Mouse (Mus musculus): ENCODE measurements at regions not wholly inside any gene's neighbourhood (a gene's known extent, or its start where the extent isn't known, plus 50 kb on each side); places are given as distances from the start of the nearest gene placed in this dataset.

DNA sequence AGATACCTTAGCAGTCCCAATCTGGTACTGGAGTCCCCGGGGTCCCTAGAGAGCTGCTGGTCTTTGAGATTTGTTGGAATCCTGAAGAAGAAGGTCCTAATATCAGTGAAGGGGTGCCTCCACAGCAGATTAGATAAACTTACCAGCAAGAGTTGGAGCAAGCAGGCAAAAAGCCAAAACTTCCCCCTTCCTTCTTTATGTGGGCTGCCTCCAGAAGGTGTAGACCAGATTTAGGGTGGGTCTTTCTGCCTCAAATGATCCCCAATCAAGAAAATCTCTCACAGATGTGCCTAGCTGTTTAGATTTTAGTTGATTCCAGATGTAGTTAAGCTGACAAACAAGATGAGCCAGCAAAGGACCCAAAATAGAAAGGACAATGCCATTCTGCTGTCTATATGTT lies 90.1 kb upstream of the Hs6st1 start:
- Histone ChIP-seq H3K4me1 (ENCODE audit: control insufficient read depth, insufficient read depth, low read length) (no peaks in the 10 kb centered on the region), H3K4me3 (ENCODE audit: low read length) (no peak overlapping the region), H3K27ac (ENCODE audit: low read depth, low read length) (no peak overlapping the region), H3K36me3 (ENCODE audit: control insufficient read depth, insufficient read depth, low read length) (no peaks in the 10 kb centered on the region), H3K27me3 (ENCODE audit: control insufficient read depth, insufficient read depth, low read length) (no peaks in the 10 kb centered on the region), H3K4me2 (replicated peaks; ENCODE audit: low read depth, low read length) (no peak overlapping the region), H3K9me3 (ENCODE audit: control insufficient read depth, low read length) (no peaks in the 10 kb centered on the region), H3K9ac (ENCODE audit: low read depth, low read length) (no peak overlapping the region)
- no peak for ATAC-seq (ENCODE audit: low FRiP score, low TSS enrichment)
- WGBS = 74% methylated on average over 1 of the region's 1 CpGs

GRCm38 (mm10) chr1:35978766-35979165 lies 89.4 kb upstream of the Hs6st1 start:
- H3K4me1 ChIP-seq (ENCODE audit: control insufficient read depth, insufficient read depth, low read length) = no peaks in the 10 kb centered on the region
- WGBS = 78% methylated on average over 4 of the region's 4 CpGs
- H3K27me3 ChIP-seq (ENCODE audit: control insufficient read depth, insufficient read depth, low read length) = no peaks in the 10 kb centered on the region
- H3K4me2 ChIP-seq (replicated peaks; ENCODE audit: low read depth, low read length) = no peak overlapping the region
- no peaks in the 10 kb centered on the region for H3K9me3 ChIP-seq (ENCODE audit: control insufficient read depth, low read length)
- no peak for ATAC-seq (ENCODE audit: low FRiP score, low TSS enrichment)
- no peak overlapping the region for H3K27ac ChIP-seq (ENCODE audit: low read depth, low read length)
- no peaks in the 10 kb centered on the region for H3K36me3 ChIP-seq (ENCODE audit: control insufficient read depth, insufficient read depth, low read length)
- H3K4me3 ChIP-seq (ENCODE audit: low read length) = no peak overlapping the region
- H3K9ac ChIP-seq (ENCODE audit: low read depth, low read length) = no peak overlapping the region

DNA sequence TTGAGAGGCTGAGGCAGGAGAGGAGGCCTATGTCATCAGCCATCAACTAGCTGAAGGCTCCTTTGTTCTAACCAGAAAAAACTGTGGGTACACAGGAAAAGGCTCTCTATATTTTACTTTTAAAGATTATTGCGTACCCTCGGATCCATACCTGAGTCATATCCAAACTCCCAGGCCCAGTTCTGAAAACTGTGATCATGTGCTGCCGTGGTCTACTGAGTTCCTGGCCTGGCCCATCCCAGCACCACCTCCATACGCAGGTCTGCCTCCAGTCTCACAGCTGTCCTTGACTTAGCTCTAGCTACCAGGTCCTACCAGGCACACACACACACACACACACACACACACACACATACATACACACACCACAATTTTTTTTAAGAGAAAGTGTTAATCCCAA lies 87.0 kb upstream of the Hs6st1 start:
- Histone ChIP-seq H3K36me3 (ENCODE audit: control insufficient read depth, insufficient read depth, low read length) (no peaks in the 10 kb centered on the region), H3K27ac (ENCODE audit: low read depth, low read length) (no peak overlapping the region), H3K4me2 (replicated peaks; ENCODE audit: low read depth, low read length) (no peak overlapping the region), H3K4me3 (ENCODE audit: low read length) (no peak overlapping the region), H3K9me3 (ENCODE audit: control insufficient read depth, low read length) (no peaks in the 10 kb centered on the region), H3K9ac (ENCODE audit: low read depth, low read length) (no peak overlapping the region), H3K4me1 (ENCODE audit: control insufficient read depth, insufficient read depth, low read length) (no peaks in the 10 kb centered on the region), H3K27me3 (ENCODE audit: control insufficient read depth, insufficient read depth, low read length) (no peaks in the 10 kb centered on the region)
- 84% methylated on average over 4 of the region's 4 CpGs for WGBS
- ATAC-seq (ENCODE audit: low FRiP score, low TSS enrichment) = no peak

- no peak overlapping the region for H3K27ac ChIP-seq (ENCODE audit: low read depth, low read length)
- no peak overlapping the region for H3K4me3 ChIP-seq (ENCODE audit: low read length)
- no peaks in the 10 kb centered on the region for H3K36me3 ChIP-seq (ENCODE audit: control insufficient read depth, insufficient read depth, low read length)
- H3K4me2 ChIP-seq (replicated peaks; ENCODE audit: low read depth, low read length) = no peak overlapping the region
- ATAC-seq (ENCODE audit: low FRiP score, low TSS enrichment) = no peak
- no peaks in the 10 kb centered on the region for H3K9me3 ChIP-seq (ENCODE audit: control insufficient read depth, low read length)
- H3K9ac ChIP-seq (ENCODE audit: low read depth, low read length) = no peak overlapping the region
- 57% methylated on average over 3 of the region's 3 CpGs for WGBS
- no peaks in the 10 kb centered on the region for H3K27me3 ChIP-seq (ENCODE audit: control insufficient read depth, insufficient read depth, low read length)
- H3K4me1 ChIP-seq (ENCODE audit: control insufficient read depth, insufficient read depth, low read length) = no peaks in the 10 kb centered on the region
Observed at GRCm38 (mm10) chr1:35983361-35983760, 84.8 kb upstream of the Hs6st1 start.

DNA sequence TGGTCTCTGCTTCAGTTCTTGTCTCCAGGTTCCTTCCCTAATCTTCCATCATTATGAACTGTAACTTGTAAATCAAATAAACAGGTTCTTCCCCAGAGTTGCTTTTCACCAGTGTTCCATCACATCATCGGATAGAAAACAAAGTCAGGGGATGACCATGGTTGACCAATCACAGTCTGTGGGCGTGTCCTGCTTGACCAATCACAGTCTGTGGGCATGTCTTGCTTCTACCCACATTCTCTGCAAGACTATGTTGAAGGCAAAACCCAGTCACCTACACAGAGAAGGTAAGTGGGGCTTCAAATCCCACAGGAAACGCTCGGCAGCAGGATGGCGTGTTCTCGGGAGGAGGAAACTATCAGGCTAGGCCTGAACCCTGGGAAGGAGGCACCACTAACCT lies 82.9 kb upstream of the Hs6st1 start:
- no peak overlapping the region for H3K4me3 ChIP-seq (ENCODE audit: low read length)
- no peaks in the 10 kb centered on the region for H3K27me3 ChIP-seq (ENCODE audit: control insufficient read depth, insufficient read depth, low read length)
- H3K4me1 ChIP-seq (ENCODE audit: control insufficient read depth, insufficient read depth, low read length) = no peaks in the 10 kb centered on the region
- H3K36me3 ChIP-seq (ENCODE audit: control insufficient read depth, insufficient read depth, low read length) = no peaks in the 10 kb centered on the region
- H3K9me3 ChIP-seq (ENCODE audit: control insufficient read depth, low read length) = peaks cover 7% of the 10 kb centered on the region
- H3K9ac ChIP-seq (ENCODE audit: low read depth, low read length) = no peak overlapping the region
- no peak overlapping the region for H3K27ac ChIP-seq (ENCODE audit: low read depth, low read length)
- no peak for ATAC-seq (ENCODE audit: low FRiP score, low TSS enrichment)
- WGBS = 91% methylated on average over 6 of the region's 6 CpGs
- H3K4me2 ChIP-seq (replicated peaks; ENCODE audit: low read depth, low read length) = no peak overlapping the region

DNA sequence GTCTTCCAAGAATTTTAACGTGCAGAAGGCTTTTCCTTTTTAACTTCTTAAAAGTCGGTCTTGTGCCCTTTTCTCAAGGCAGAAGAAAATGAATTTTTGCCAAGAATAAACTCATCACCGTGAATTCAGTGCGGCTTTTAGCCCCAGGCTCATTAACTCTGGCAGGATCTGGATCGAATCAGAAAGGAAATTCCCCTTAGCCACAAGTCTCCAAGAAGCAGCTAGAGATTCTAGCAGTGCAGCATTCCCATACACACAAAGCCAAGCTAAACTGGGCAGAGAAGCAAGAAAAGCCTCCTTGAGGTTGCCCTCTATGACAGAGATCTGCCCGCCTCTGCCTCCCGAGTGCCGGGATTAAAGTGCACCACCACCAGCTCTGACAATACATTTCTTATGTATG lies 81.5 kb upstream of the Hs6st1 start:
- Histone ChIP-seq H3K4me3 (ENCODE audit: low read length) (no peak overlapping the region), H3K4me2 (replicated peaks; ENCODE audit: low read depth, low read length) (no peak overlapping the region), H3K36me3 (ENCODE audit: control insufficient read depth, insufficient read depth, low read length) (no peaks in the 10 kb centered on the region), H3K27me3 (ENCODE audit: control insufficient read depth, insufficient read depth, low read length) (no peaks in the 10 kb centered on the region), H3K9ac (ENCODE audit: low read depth, low read length) (no peak overlapping the region), H3K27ac (ENCODE audit: low read depth, low read length) (no peak overlapping the region), H3K4me1 (ENCODE audit: control insufficient read depth, insufficient read depth, low read length) (no peaks in the 10 kb centered on the region), H3K9me3 (ENCODE audit: control insufficient read depth, low read length) (peaks cover 9% of the 10 kb centered on the region)
- no peak for ATAC-seq (ENCODE audit: low FRiP score, low TSS enrichment)
- WGBS = 79% methylated on average over 8 of the region's 8 CpGs

DNA sequence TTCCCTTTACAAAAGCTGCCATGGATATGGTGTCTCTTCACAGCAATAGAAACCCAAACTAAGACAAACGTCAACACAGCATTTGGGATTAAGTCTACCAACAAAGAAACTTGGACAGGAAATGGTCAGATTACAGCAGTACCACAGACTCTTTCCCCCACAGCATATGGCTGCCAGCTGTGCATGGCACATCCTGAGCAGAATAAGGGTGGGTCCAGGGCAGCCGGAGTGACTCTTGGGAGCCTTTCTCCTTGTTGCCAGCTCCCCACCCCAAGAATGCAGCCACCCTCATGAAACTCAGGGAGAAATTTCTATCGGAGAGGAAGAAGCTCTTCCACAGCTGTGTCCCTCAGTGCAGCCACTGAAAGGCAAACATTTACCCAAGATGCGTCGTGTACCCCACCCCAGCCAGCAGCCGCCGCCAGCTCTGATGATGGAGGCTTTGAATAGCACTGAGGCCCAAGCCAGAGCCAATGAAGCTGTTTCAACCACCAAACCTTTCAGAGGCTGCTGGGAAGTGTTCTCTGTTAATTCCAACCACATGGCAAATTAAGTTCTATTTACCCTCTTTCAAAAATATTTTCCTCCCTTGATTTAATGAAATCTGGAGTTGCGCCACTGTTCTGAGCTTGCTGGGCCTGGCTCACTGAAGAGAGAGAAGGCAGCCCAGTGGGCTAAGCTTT lies 75.8 kb upstream of the Hs6st1 start:
- Histone ChIP-seq H3K4me1 (ENCODE audit: control insufficient read depth, insufficient read depth, low read length) (no peaks in the 10 kb centered on the region), H3K27me3 (ENCODE audit: control insufficient read depth, insufficient read depth, low read length) (no peaks in the 10 kb centered on the region), H3K9me3 (ENCODE audit: control insufficient read depth, low read length) (peaks cover 9% of the 10 kb centered on the region), H3K4me2 (replicated peaks; ENCODE audit: low read depth, low read length) (no peak overlapping the region), H3K4me3 (ENCODE audit: low read length) (no peak overlapping the region), H3K36me3 (ENCODE audit: control insufficient read depth, insufficient read depth, low read length) (no peaks in the 10 kb centered on the region), H3K27ac (ENCODE audit: low read depth, low read length) (no peak overlapping the region), H3K9ac (ENCODE audit: low read depth, low read length) (no peak overlapping the region)
- 90% methylated on average over 8 of the region's 8 CpGs for WGBS
- no peak for ATAC-seq (ENCODE audit: low FRiP score, low TSS enrichment)

DNA sequence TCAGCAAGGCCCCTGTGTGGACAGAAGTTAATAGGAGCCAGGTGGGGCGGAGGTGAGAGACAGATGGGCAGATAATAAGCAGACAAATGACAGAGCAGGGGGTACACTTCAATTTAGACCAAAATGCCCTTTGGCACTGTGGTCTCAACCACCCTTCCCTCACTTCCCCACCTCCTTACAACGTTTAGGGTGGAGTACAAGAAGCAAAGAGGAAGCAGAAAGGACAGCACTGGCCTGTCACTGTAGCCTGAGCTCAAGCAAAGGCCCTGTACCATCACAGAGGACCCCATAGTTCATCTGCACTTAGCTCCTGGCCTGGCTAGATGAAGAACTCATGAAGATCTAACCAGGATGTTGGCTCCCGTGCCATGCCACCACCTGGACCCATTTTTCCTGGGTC lies 75.3 kb upstream of the Hs6st1 start:
- WGBS = 67% methylated on average over 3 of the region's 3 CpGs
- Histone ChIP-seq H3K9me3 (ENCODE audit: control insufficient read depth, low read length) (peaks cover 9% of the 10 kb centered on the region), H3K9ac (ENCODE audit: low read depth, low read length) (no peak overlapping the region), H3K4me1 (ENCODE audit: control insufficient read depth, insufficient read depth, low read length) (no peaks in the 10 kb centered on the region), H3K4me2 (replicated peaks; ENCODE audit: low read depth, low read length) (no peak overlapping the region), H3K27me3 (ENCODE audit: control insufficient read depth, insufficient read depth, low read length) (no peaks in the 10 kb centered on the region), H3K27ac (ENCODE audit: low read depth, low read length) (no peak overlapping the region), H3K36me3 (ENCODE audit: control insufficient read depth, insufficient read depth, low read length) (no peaks in the 10 kb centered on the region), H3K4me3 (ENCODE audit: low read length) (no peak overlapping the region)
- no peak for ATAC-seq (ENCODE audit: low FRiP score, low TSS enrichment)

- WGBS = 77% methylated on average over 6 of the region's 6 CpGs
- no peak overlapping the region for H3K4me2 ChIP-seq (replicated peaks; ENCODE audit: low read depth, low read length)
- no peaks in the 10 kb centered on the region for H3K36me3 ChIP-seq (ENCODE audit: control insufficient read depth, insufficient read depth, low read length)
- no peaks in the 10 kb centered on the region for H3K27me3 ChIP-seq (ENCODE audit: control insufficient read depth, insufficient read depth, low read length)
- no peak overlapping the region for H3K27ac ChIP-seq (ENCODE audit: low read depth, low read length)
- H3K4me3 ChIP-seq (ENCODE audit: low read length) = no peak overlapping the region
- H3K9me3 ChIP-seq (ENCODE audit: control insufficient read depth, low read length) = no peaks in the 10 kb centered on the region
- H3K9ac ChIP-seq (ENCODE audit: low read depth, low read length) = no peak overlapping the region
- no peak for ATAC-seq (ENCODE audit: low FRiP score, low TSS enrichment)
- H3K4me1 ChIP-seq (ENCODE audit: control insufficient read depth, insufficient read depth, low read length) = no peaks in the 10 kb centered on the region
Observed at GRCm38 (mm10) chr1:35995691-35996090, 72.5 kb upstream of the Hs6st1 start.

All from kidney, embryonic 14.5 days (tissue).